Mouse (Mus musculus) bone marrow, adult 2 months (tissue): ENCODE measurements at regions not wholly inside any gene's neighbourhood (a gene's known extent, or its start where the extent isn't known, plus 50 kb on each side); places are given as distances from the start of the nearest gene placed in this dataset.

Experiments
- CTCF ChIP-seq: fragments of 200-500 bp; IDR thresholded peaks from 2 replicates; pipeline ENCODE4 v1.5.1; 2011; ENCODE audit warnings: low read length, control low read depth; ENCODE audit not compliant: control insufficient read depth, insufficient read depth
- POLR2A ChIP-seq: fragments of 200-500 bp; IDR thresholded peaks from 2 replicates; pipeline ENCODE4 v1.6.1; 2011; ENCODE audit warnings: low read depth, mild to moderate bottlenecking, control low read depth, low read length, borderline replicate concordance; ENCODE audit not compliant: control insufficient read depth

DNA sequence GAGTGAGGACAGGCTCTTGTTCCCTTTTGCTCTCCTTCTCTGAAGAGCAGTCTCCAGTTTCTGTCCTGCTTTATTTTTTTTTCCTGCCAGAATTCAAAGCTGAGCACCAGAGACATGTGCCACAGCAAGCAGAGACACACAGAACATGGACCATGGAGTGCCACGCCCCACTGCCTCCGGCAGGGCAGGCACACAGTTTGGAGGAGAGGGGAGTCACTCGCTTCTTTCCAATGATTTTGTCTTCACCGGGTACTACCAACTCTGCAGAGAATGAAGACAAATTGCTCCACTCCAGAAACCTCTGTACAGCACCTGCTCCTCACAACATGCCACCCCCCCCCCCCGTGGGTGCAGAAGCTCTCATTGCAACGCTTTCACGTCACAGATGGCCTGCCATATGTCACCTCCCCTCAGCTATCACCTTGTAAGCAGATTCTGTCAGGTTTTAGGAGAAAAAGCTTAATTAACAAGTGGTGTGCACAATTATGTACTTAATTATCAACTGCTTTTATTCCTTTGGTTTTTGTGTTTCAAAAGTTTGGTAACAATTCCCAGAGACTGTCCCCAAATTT, 110.6 kb upstream of the Lemd2 start:
- TF ChIP-seq CTCF (no peak), POLR2A (no peak)
